Mouse (Mus musculus): ENCODE results near the gene Sema3b. TPM values are rescaled to one million over a fixed set of nuclear protein-coding genes. Genes with fewer than 3 reads are reported as not detected.

Sema3b gene
- polyA plus RNA-seq (2015; fragmentation: Nextera tagmentation; extraction: Ambion mirVana): 37.1 and 37.3 TPM in 2 replicates

DNA sequence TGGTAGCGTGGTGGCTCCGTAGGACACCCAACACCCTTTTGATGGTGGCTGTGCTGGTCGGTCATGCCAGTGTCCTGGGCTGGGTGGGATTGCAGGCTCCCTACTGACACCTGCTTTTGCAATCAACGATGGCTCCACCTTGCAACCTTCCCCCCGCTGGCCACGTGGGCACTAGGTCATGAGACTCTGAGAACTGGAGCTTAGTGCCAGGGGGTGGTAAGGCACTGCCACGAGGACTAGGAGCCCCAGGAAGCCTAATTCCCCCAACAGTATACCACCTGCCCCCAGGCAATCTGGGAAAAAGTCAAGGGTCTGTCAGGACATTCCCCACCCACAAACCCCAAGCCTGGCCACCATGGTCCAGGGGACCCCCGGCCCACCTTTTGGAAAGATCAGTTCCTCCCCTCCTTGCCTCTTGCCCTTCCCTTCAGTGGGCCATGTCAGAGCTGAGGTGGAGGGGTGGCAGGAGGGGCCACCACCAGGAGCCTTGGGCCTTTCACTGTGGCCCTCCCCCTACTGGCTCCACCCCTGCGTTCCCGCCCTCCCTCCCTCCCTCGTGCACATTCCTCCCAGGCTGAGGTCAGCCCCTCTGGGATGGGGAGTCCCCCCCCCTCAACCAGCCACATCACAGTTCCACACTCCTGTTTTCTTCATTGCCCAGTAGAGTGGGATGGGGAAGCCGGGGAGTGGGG is at the start of gene Sema3b:
Gene Sema3b (minus strand): TSS at position 489 of the 692 bp plus-strand sequence.
- no peak for ATAC-seq
- Histone ChIP-seq H3K36me3 (ENCODE audit: control insufficient read depth, insufficient read depth) (peaks cover 3% of the 10 kb centered on the region; the same call in 1 of the 2 replicates), H3K4me1 (replicated peaks; ENCODE audit: control insufficient read depth, insufficient read depth, low read length) (peaks cover 32% of the 10 kb centered on the region), H3K4me2 (replicated peaks; ENCODE audit: low read depth) (peak within 1 kb of the TSS; percentile 62), H3K27me3 (replicated peaks; ENCODE audit: control insufficient read depth, insufficient read depth, low read length) (no peaks in the 10 kb centered on the region), H3K9ac (ENCODE audit: low read depth, low read length) (0 out of 2 replicates have a peak within 1 kb of the TSS, but pooled peaks have one; percentile 18), H3K9me3 (ENCODE audit: control insufficient read depth) (no peaks in the 10 kb centered on the region), H3K4me3 (ENCODE audit: low read depth, low read length) (no peak within 1 kb of the TSS), H3K27ac (ENCODE audit: low read depth, low read length) (peak within 1 kb of the TSS; percentile 87)
- WGBS: 37% methylated on average over 12 of the region's 12 CpGs
- no peak for TF ChIP-seq CTCF (IDR thresholded peaks at IDR 0.05; ENCODE audit: low read depth)

DNA sequence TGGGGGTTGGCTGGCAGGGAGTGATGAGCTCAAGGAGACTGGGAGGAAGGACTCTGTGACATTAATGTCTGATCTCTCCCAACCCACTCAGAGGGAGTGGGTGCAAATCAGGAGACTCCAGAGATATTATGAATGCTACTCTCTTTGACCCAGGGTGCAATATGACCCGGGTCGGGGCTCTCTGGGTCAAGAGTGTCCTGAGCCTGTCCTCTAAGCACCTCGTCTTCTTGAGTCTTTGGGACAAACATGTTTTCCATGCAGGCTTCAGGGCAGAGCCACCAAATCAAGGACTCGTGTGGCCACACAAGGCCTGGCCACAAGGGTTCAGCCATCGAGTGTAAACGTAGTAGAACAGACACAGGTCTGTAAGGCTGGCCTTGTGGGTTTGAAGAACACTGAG is 49.1 kb upstream of the Sema3b start:
- TF ChIP-seq CTCF (IDR thresholded peaks at IDR 0.05; ENCODE audit: low read depth): no peak
- Histone ChIP-seq H3K9ac (ENCODE audit: low read depth, low read length) (no peak overlapping the region), H3K4me3 (ENCODE audit: low read depth, low read length) (no peak overlapping the region), H3K9me3 (ENCODE audit: control insufficient read depth) (no peaks in the 10 kb centered on the region), H3K27me3 (replicated peaks; ENCODE audit: control insufficient read depth, insufficient read depth, low read length) (no peaks in the 10 kb centered on the region), H3K4me2 (replicated peaks; ENCODE audit: low read depth) (no peak overlapping the region), H3K27ac (ENCODE audit: low read depth, low read length) (no peak overlapping the region), H3K4me1 (replicated peaks; ENCODE audit: control insufficient read depth, insufficient read depth, low read length) (0 out of 2 replicates have a peak, but pooled peaks cover 6% of the 10 kb centered on the region), H3K36me3 (ENCODE audit: control insufficient read depth, insufficient read depth) (no peaks in the 10 kb centered on the region)
- ATAC-seq: no peak
- WGBS: 82% methylated on average over 6 of the region's 6 CpGs

DNA sequence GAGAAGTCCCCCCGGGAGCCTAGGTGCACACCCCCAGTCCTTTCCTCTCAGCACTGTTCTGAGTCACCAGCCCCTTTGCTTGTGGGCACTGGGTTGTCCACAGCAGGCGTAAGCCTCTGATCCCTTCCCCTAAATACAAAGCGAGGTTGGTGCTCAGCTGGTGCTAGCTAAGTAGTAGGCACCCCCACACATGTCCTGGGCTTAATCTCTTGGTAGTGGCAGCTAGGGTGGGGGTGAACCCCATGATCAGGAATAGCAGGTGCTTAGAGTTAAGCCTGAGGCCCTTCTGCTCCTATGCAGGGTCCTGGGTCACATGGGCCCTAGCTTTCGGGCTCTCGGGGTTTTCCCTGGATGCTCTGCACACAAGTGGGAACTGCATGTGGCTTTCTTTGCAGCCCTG is 48.1 kb upstream of the Sema3b start:
- no peak for ATAC-seq
- no peak overlapping the region for H3K4me3 ChIP-seq (ENCODE audit: low read depth, low read length)
- no peak overlapping the region for H3K4me2 ChIP-seq (replicated peaks; ENCODE audit: low read depth)
- no peak overlapping the region for H3K27ac ChIP-seq (ENCODE audit: low read depth, low read length)
- no peak for TF ChIP-seq CTCF (IDR thresholded peaks at IDR 0.05; ENCODE audit: low read depth)
- no peaks in the 10 kb centered on the region for H3K9me3 ChIP-seq (ENCODE audit: control insufficient read depth)
- H3K4me1 ChIP-seq (replicated peaks; ENCODE audit: control insufficient read depth, insufficient read depth, low read length): 0 out of 2 replicates have a peak, but pooled peaks cover 6% of the 10 kb centered on the region
- 88% methylated on average over 5 of the region's 5 CpGs for WGBS
- no peaks in the 10 kb centered on the region for H3K27me3 ChIP-seq (replicated peaks; ENCODE audit: control insufficient read depth, insufficient read depth, low read length)
- no peak overlapping the region for H3K9ac ChIP-seq (ENCODE audit: low read depth, low read length)
- H3K36me3 ChIP-seq (ENCODE audit: control insufficient read depth, insufficient read depth): no peaks in the 10 kb centered on the region

DNA sequence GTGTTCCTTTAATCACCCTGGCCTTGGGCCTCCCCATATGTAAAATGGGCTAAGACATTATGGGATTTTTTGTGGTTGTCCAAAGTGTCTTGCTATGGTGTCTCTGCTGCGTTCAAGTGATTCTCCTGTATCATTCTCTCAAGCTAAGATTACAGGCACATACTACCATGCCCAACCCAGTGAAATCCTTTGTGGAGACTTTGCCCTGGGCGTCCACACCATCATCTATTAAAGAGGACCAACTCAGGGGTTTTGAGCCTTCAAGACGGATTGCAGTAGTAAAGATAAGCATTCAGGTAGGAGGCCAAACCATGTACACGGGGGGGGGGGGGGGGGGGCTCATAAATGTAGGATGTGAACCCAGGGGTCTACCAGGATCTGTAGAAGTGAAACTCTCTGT is 45.6 kb upstream of the Sema3b start:
- 34% methylated on average over 4 of the region's 4 CpGs for WGBS
- Histone ChIP-seq H3K9me3 (ENCODE audit: control insufficient read depth) (no peaks in the 10 kb centered on the region), H3K36me3 (ENCODE audit: control insufficient read depth, insufficient read depth) (no peaks in the 10 kb centered on the region; the same call in 1 of the 2 replicates), H3K9ac (ENCODE audit: low read depth, low read length) (no peak overlapping the region), H3K27ac (ENCODE audit: low read depth, low read length) (peak overlapping the region; percentile 76), H3K4me2 (replicated peaks; ENCODE audit: low read depth) (no peak overlapping the region), H3K27me3 (replicated peaks; ENCODE audit: control insufficient read depth, insufficient read depth, low read length) (no peaks in the 10 kb centered on the region), H3K4me3 (ENCODE audit: low read depth, low read length) (no peak overlapping the region), H3K4me1 (replicated peaks; ENCODE audit: control insufficient read depth, insufficient read depth, low read length) (0 out of 2 replicates have a peak, but pooled peaks cover 4% of the 10 kb centered on the region)
- ATAC-seq: peak; percentile 71
- TF ChIP-seq CTCF (IDR thresholded peaks at IDR 0.05; ENCODE audit: low read depth): no peak

DNA sequence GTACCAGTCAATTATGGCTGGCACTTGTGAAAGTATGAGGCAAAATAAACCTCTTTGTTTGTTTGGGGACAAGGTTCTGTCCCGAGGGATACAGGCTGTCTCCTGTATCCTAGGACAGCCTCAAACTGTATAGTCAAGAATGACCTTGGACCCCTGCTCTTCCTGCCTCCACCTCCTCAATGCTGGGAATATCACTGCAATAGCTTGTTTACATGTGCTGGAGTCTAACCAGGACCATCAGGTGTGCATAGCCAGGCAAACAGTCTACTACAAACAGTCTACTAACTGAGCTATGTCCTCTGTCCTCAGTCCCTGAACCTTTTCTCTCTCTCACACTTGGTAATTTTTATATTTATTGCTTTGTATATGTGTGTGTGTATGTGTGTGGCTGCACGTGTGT is 44.4 kb upstream of the Sema3b start:
- Histone ChIP-seq H3K4me2 (replicated peaks; ENCODE audit: low read depth) (no peak overlapping the region), H3K27ac (ENCODE audit: low read depth, low read length) (peak overlapping the region; percentile 76; the same call in 1 of the 2 replicates), H3K4me3 (ENCODE audit: low read depth, low read length) (no peak overlapping the region), H3K4me1 (replicated peaks; ENCODE audit: control insufficient read depth, insufficient read depth, low read length) (0 out of 2 replicates have a peak, but pooled peaks cover 4% of the 10 kb centered on the region), H3K36me3 (ENCODE audit: control insufficient read depth, insufficient read depth) (no peaks in the 10 kb centered on the region; the same call in 1 of the 2 replicates), H3K9ac (ENCODE audit: low read depth, low read length) (no peak overlapping the region), H3K9me3 (ENCODE audit: control insufficient read depth) (no peaks in the 10 kb centered on the region), H3K27me3 (replicated peaks; ENCODE audit: control insufficient read depth, insufficient read depth, low read length) (no peaks in the 10 kb centered on the region)
- 53% methylated on average over 2 of the region's 2 CpGs for WGBS
- no peak for ATAC-seq
- TF ChIP-seq CTCF (IDR thresholded peaks at IDR 0.05; ENCODE audit: low read depth): no peak

DNA sequence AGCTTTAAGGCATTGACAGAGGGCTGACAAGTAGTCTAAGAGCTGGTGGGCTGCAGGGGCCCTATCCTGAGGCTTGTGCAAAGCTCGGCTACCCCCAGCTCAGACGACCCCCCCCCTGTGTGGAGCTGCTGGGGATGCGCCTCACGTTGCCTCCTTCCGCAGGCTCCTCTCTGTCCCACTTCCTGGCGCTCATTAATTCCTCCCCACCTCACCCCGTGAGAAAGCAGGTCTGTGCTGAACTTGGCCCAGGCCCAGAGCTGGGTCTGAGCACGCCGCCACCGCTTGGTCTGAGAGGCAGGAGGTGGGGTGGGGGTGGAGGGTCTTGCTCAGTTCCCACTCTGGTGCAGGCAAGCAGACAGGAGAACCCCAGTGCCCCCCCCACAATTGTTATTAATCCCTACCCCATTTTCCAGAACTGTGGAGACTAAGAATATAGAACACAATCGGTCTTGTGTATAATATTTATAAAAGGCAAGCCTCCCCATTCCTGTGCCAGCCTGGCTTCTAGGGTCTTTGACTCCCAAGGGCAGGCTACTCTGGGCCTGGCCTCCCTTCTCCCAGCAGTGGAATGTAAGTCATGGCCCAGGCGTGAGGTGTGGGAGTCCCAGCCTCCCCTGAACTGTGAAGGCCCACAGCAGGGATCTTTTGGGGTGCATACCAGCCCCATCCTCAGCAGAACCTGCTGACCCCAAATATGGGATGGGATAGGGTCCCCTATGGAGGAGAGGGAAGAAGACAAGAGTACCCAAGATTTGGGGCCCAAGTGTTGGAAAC is 41.9 kb upstream of the Sema3b start:
- TF ChIP-seq CTCF (IDR thresholded peaks at IDR 0.05; ENCODE audit: low read depth): no peak
- H3K27me3 ChIP-seq (replicated peaks; ENCODE audit: control insufficient read depth, insufficient read depth, low read length): no peaks in the 10 kb centered on the region
- no peak overlapping the region for H3K27ac ChIP-seq (ENCODE audit: low read depth, low read length)
- H3K9me3 ChIP-seq (ENCODE audit: control insufficient read depth): no peaks in the 10 kb centered on the region
- H3K4me2 ChIP-seq (replicated peaks; ENCODE audit: low read depth): no peak overlapping the region
- H3K36me3 ChIP-seq (ENCODE audit: control insufficient read depth, insufficient read depth): no peaks in the 10 kb centered on the region; the same call in 1 of the 2 replicates
- WGBS: 58% methylated on average over 12 of the region's 12 CpGs
- no peak for ATAC-seq
- H3K9ac ChIP-seq (ENCODE audit: low read depth, low read length): no peak overlapping the region
- no peaks in the 10 kb centered on the region for H3K4me1 ChIP-seq (replicated peaks; ENCODE audit: control insufficient read depth, insufficient read depth, low read length)
- no peak overlapping the region for H3K4me3 ChIP-seq (ENCODE audit: low read depth, low read length)

All from intestine, postnatal 0 days (tissue).